Mouse (Mus musculus) gastrocnemius, postnatal 36 days (tissue): Measurements from ENCODE around the gene Rnf222. TPM values are rescaled to one million over a fixed set of nuclear protein-coding genes. Genes with fewer than 3 reads are reported as not detected.

ENCODE experiments used
- total RNA-seq, 2 experiments: library from RNA; stranded (reverse); gene quantifications; 2 replicates each; pipeline ENCODE4 v1.2.3; 2021

Rnf222 gene
- total RNA-seq, 2 experiments from 2014 or later, result not detected

Other genes starting within 250 kb of the Rnf222 start
- gene Myh10, start 197.0 kb upstream of the Rnf222 start, total RNA-seq, result 10 to 100 TPM; 12.7 to 20.7 TPM
- gene Ndel1, start 16.7 kb upstream of the Rnf222 start, total RNA-seq, result 10 to 100 TPM; 70.0 to 81.9 TPM
- 100 to 1,000 TPM; 536 to 627 TPM for gene Rpl26, start 13.0 kb downstream of the Rnf222 start, total RNA-seq
- gene Odf4, start 38.5 kb downstream of the Rnf222 start, total RNA-seq, result not detected
- gene Arhgef15, start 68.9 kb downstream of the Rnf222 start, total RNA-seq, result 1 to 10 TPM; 6.9 to 7.8 TPM
- gene Slc25a35, start 79.6 kb downstream of the Rnf222 start, total RNA-seq, result 1 to 10 TPM; 3.4 to 3.5 TPM
- 10 to 100 TPM; 58.7 to 65.4 TPM for gene Rangrf, start 86.6 kb downstream of the Rnf222 start, total RNA-seq
- 1 to 10 TPM; 5.1 to 6.6 TPM for gene Pfas, start 119.9 kb downstream of the Rnf222 start, total RNA-seq
- 10 to 100 TPM in 1 of 2 experiments, 1 to 10 TPM in 1; 9.6 to 10.9 TPM for gene Ctc1, start 127.4 kb downstream of the Rnf222 start, total RNA-seq
- 1 to 10 TPM in 1 of 2 experiments, under 1 TPM in 1; 0.51 to 1.1 TPM for gene Aurkb, start 157.1 kb downstream of the Rnf222 start, total RNA-seq
- gene Borcs6, start 171.2 kb downstream of the Rnf222 start, total RNA-seq, result 10 to 100 TPM; 17.4 to 18.8 TPM
- gene Tmem107, start 182.3 kb downstream of the Rnf222 start, total RNA-seq, result 1 to 10 TPM; 3.4 TPM
- gene Vamp2, start 199.9 kb downstream of the Rnf222 start, total RNA-seq, result 10 to 100 TPM; 26.7 to 38.1 TPM
- gene Per1, start 206.7 kb downstream of the Rnf222 start, total RNA-seq, result 10 to 100 TPM; 60.9 to 89.0 TPM
- gene Hes7, start 231.9 kb downstream of the Rnf222 start, total RNA-seq, result not detected
- gene 9130213A22Rik, start 234.0 kb downstream of the Rnf222 start, total RNA-seq, result not detected
- gene Aloxe3, start 237.3 kb downstream of the Rnf222 start, total RNA-seq, result not detected